8 mouse cellular contexts compared by ENCODE assay signal in the genomic region with DNA sequence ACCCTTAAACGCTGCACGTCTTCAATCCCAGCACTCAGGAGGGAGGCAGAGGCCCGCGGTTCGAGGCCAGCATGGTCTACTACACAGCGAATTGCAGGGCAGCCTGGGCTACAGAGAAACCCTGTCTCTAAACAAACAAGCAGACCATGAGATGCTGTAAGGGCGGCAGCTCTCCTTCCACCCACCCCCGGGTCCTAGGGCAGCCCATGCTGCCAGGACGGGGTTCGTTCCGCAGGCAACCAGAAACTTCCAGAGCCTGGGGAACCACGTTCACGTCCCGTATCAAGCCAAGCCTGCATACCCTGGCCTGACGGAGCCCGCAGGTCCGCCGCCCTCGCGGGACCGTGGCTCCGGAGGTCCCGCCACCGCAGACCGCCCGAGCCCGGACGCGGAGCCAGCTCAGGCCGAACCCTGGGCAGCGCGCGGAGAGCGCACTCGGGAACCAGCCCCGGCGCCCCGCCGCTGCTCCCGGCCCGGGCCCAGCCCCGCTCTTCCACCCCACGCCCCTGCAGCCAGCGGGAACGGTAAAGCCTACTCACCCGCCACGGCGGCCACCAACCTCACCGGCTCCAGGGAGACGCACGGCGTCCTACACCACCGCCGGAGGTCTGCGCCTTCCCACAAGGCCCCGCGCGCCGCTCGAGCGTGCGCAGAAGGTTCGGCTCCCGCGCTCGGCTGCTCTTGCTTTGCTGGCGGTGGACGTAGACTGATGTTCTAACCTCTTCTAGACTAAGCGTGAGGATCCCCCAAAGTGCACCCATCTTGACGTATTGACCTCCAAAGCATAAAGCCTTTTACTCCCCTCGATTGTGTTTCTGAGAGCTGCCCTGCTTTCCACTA. TPM values are rescaled to one million over a fixed set of nuclear protein-coding genes. Genes with fewer than 3 reads are reported as not detected.
DNase-seq lines count a peak whose midpoint lies in the region; ATAC-seq and TF ChIP-seq lines count a peak whose summit lies in the region.

TSS of gene Rpap3 (minus strand) at position 615 of the 840 bp plus-strand sequence.

- peaks cover 21% of the 10 kb centered on the region for H3K36me3 ChIP-seq in forebrain, postnatal 0 days (ENCODE audit: insufficient read depth)
- H3K36me3 ChIP-seq in lung, embryonic 14.5 days (ENCODE audit: insufficient read depth) = peaks cover 24% of the 10 kb centered on the region

- H3K27me3 ChIP-seq in cerebellum, adult 2 months (ENCODE audit: control insufficient read depth, insufficient read depth, low read length) = no peaks in the 10 kb centered on the region
- H3K27me3 ChIP-seq in forebrain, postnatal 0 days (ENCODE audit: insufficient read depth, low read length) = no peaks in the 10 kb centered on the region
- no peaks in the 10 kb centered on the region for H3K27me3 ChIP-seq in lung, embryonic 14.5 days (ENCODE audit: insufficient read depth, low read length)

- peak; percentile 69 for TF ChIP-seq POLR2A in cerebellum, adult 2 months (IDR thresholded peaks at IDR 0.05; ENCODE audit: borderline replicate concordance, insufficient read depth, low read length)
- TF ChIP-seq POLR2A in olfactory bulb, adult 2 months (IDR thresholded peaks at IDR 0.05; ENCODE audit: insufficient read depth, low read depth, low read length) = peak; percentile 66

- ATAC-seq in forebrain, postnatal 0 days = peak; percentile 98
- ATAC-seq in lung, embryonic 14.5 days (ENCODE audit: insufficient read depth) = peak; percentile 95

- DNase-seq in MEL-GATA-1-ER (ENCODE audit: extremely low read depth, low read depth) = peak; percentile 82
- peak; percentile 86 to 89 for DNase-seq in cerebellum, adult 2 months
- peak; percentile 87 for DNase-seq in forebrain, postnatal 0 days
- peak; percentile 89 for DNase-seq in heart, postnatal 4 days
- peak; percentile 66 to 83 for DNase-seq in layer of hippocampus, adult 8-10 months (ENCODE audit: low spot score in 2 of 2)
- DNase-seq in lung, embryonic 14.5 days = peak; percentile 93
- peak; percentile 77 to 78 for DNase-seq in thymus, adult 18-20 months

- H3K27ac ChIP-seq in cerebellum, adult 2 months (ENCODE audit: insufficient read depth, low read length) = no peak within 1 kb of the TSS
- H3K27ac ChIP-seq in forebrain, postnatal 0 days (ENCODE audit: low read depth, low read length) = 0 out of 2 replicates have a peak within 1 kb of the TSS, but pooled peaks have one; percentile 45
- H3K27ac ChIP-seq in lung, embryonic 14.5 days (ENCODE audit: low read depth) = peak within 1 kb of the TSS; percentile 21
- no peak within 1 kb of the TSS for H3K27ac ChIP-seq in olfactory bulb, adult 2 months (ENCODE audit: insufficient read depth, low read depth, low read length)

- peak within 1 kb of the TSS; percentile 69 for H3K4me2 ChIP-seq in forebrain, postnatal 0 days (ENCODE audit: low read depth)
- H3K4me2 ChIP-seq in lung, embryonic 14.5 days = peak within 1 kb of the TSS; percentile 79

- TF ChIP-seq CTCF in cerebellum, adult 2 months (IDR thresholded peaks at IDR 0.05; ENCODE audit: borderline replicate concordance, insufficient read depth, low read depth, low read length) = no peak
- TF ChIP-seq CTCF in forebrain, postnatal 0 days (IDR thresholded peaks at IDR 0.05; ENCODE audit: low read depth) = no peak
- no peak for TF ChIP-seq CTCF in lung, embryonic 14.5 days (IDR thresholded peaks at IDR 0.05; ENCODE audit: low read depth)
- no peak for TF ChIP-seq CTCF in olfactory bulb, adult 2 months (IDR thresholded peaks at IDR 0.05; ENCODE audit: insufficient read depth, low read depth, low read length)

- H3K9me3 ChIP-seq in forebrain, postnatal 0 days (ENCODE audit: low read length) = no peaks in the 10 kb centered on the region
- no peaks in the 10 kb centered on the region for H3K9me3 ChIP-seq in lung, embryonic 14.5 days (ENCODE audit: low read depth, low read length)

- H3K9ac ChIP-seq in forebrain, postnatal 0 days = peak within 1 kb of the TSS; percentile 80
- H3K9ac ChIP-seq in lung, embryonic 14.5 days = peak within 1 kb of the TSS; percentile 92

- peak within 1 kb of the TSS; percentile 75 for H3K4me3 ChIP-seq in cerebellum, adult 2 months (replicated peaks; ENCODE audit: insufficient read depth, low read depth, low read length)
- H3K4me3 ChIP-seq in forebrain, postnatal 0 days (ENCODE audit: low read depth, low read length) = peak within 1 kb of the TSS; percentile 88
- H3K4me3 ChIP-seq in lung, embryonic 14.5 days (ENCODE audit: low read depth, low read length) = peak within 1 kb of the TSS; percentile 95
- H3K4me3 ChIP-seq in olfactory bulb, adult 2 months (ENCODE audit: insufficient read depth, low read depth, low read length) = peak within 1 kb of the TSS; percentile 97

- under 1% methylated on average over 68 of the region's 71 CpGs for WGBS in cerebellum, adult 2 months
- WGBS in forebrain, postnatal 0 days = under 1% methylated on average over 71 of the region's 71 CpGs
- WGBS in lung, embryonic 14.5 days = under 1% methylated on average over 70 of the region's 71 CpGs
- WGBS in olfactory bulb, adult 2 months = under 1% methylated on average over 71 of the region's 71 CpGs

- no peaks in the 10 kb centered on the region for H3K4me1 ChIP-seq in cerebellum, adult 2 months (ENCODE audit: control insufficient read depth, insufficient read depth, low read length)
- H3K4me1 ChIP-seq in forebrain, postnatal 0 days (ENCODE audit: insufficient read depth) = 0 out of 2 replicates have a peak, but pooled peaks cover 3% of the 10 kb centered on the region
- no peaks in the 10 kb centered on the region for H3K4me1 ChIP-seq in lung, embryonic 14.5 days (ENCODE audit: insufficient read depth)
- H3K4me1 ChIP-seq in olfactory bulb, adult 2 months (ENCODE audit: control insufficient read depth, insufficient read depth, low read length) = peaks cover 5% of the 10 kb centered on the region; the same call in 1 of the 2 replicates

RNA-seq across cellular contexts. Expression of gene Rpap3, which starts in this region (rescaled TPM):
- polyA plus RNA-seq in cerebellum, adult 2 months (2012; rRNA removed) = 25.3 and 26.0 TPM in 2 replicates
- 39.6 and 45.5 TPM in 2 replicates for total RNA-seq in forebrain, postnatal 0 days (2014; rRNA removed)
- polyA plus RNA-seq in forebrain, postnatal 0 days (2015; fragmentation: Nextera tagmentation; extraction: Ambion mirVana) = 45.6 and 47.7 TPM in 2 replicates
- 10 to 100 TPM; 16.0 to 19.7 TPM for total RNA-seq in heart, postnatal 4 days (2021)
- total RNA-seq in layer of hippocampus, adult 8-10 months (2022) = 10 to 100 TPM; 26.6 to 28.1 (median 27.8) TPM
- 37.8 and 40.7 TPM in 2 replicates for polyA plus RNA-seq in lung, embryonic 14.5 days (2014; fragmentation: Nextera tagmentation; extraction: Ambion mirVana)
- polyA plus RNA-seq in olfactory bulb, adult 2 months (2012; ENCODE audit: insufficient read depth, insufficient read length, low replicate concordance, missing spikeins) = not detected in 2 replicates

Comparison
In these comparisons a context has a peak if more than half of its experiments do, and no peak if none do; other contexts are left out.
1. RNA of gene Rpap3 (polyA plus RNA-seq): 45.6 to 47.7 TPM in forebrain, postnatal 0 days, 37.8 to 40.7 TPM in lung, embryonic 14.5 days and 25.3 to 26.0 TPM in cerebellum, adult 2 months; not detected in olfactory bulb, adult 2 months; every median in the first group is over 10 times any median in the second.
2. H3K27ac ChIP-seq: peak in forebrain, postnatal 0 days (single experiment) and lung, embryonic 14.5 days (single experiment); none in cerebellum, adult 2 months (single experiment) and olfactory bulb, adult 2 months (single experiment).
3. Peak in every context shown above with its lines, with median percentiles within 50 percentile points of each other: DNase-seq and H3K4me3 ChIP-seq.